Mouse (Mus musculus): ENCODE measurements around the gene Dlgap4. TPM values are rescaled to one million over a fixed set of nuclear protein-coding genes. Genes with fewer than 3 reads are reported as not detected.

Dlgap4 gene
- polyA plus RNA-seq, 1 experiment = 47.1 TPM

DNA sequence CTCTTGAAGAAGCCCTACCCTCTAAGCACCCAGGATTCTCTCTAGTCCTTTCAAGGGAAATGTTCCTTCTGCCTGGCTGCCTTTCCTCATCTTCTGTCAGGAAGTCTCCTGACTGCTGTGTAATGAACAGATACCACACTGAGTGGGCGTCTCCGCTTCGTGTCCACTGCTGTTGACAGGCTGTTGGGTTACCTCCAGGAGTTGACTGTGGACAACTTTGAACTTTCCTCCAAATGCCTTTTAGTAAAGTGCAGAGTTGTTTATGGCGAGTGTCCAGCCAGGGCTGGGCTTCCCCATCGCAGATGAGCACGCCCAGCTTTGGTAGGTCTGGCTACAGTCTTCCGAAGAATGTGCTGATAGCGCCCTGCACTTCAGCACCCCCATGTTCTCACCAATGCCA, 13.0 kb downstream of the Dlgap4 start:
- 68% methylated on average over 8 of the region's 8 CpGs for WGBS
- H3K36me3 ChIP-seq (ENCODE audit: control insufficient read depth, insufficient read depth, low read length) = no peaks in the 10 kb centered on the region
- no peak for TF ChIP-seq CTCF (IDR thresholded peaks at IDR 0.05; ENCODE audit: extremely low read depth, insufficient read length, insufficient replicate concordance, low read depth, low read length)
- no peak for TF ChIP-seq POLR2A (IDR thresholded peaks at IDR 0.05; ENCODE audit: low read depth, low read length)
- H3K4me1 ChIP-seq (ENCODE audit: control insufficient read depth, insufficient read depth, insufficient read length, low read length) = no peaks in the 10 kb centered on the region
- no peak overlapping the region for H3K27ac ChIP-seq (ENCODE audit: insufficient read depth, low read depth, low read length)
- no peaks in the 10 kb centered on the region for H3K27me3 ChIP-seq (ENCODE audit: control insufficient read depth, insufficient read depth, low read length)
- no peak overlapping the region for H3K4me3 ChIP-seq (ENCODE audit: low read depth, low read length)

DNA sequence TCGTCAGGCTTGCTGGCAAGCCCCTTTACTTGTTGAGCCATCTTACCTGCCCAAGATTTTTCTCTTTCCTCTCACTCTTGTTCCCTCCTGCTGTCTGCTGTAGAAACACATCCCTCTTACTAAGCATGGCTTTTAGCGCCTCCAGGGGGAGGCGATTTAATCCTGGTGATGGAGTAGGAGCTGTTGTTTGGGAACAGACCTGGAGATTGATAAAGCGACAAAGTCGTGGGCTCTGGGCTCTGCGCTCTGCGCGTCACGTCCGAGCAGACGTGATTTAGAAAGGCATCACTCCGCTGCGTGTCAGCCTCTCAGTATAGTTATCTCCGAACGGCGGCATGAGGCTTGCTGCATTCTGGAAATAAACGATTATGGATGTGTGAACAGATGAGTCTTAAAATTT, 14.4 kb downstream of the Dlgap4 start:
- Histone ChIP-seq H3K36me3 (ENCODE audit: control insufficient read depth, insufficient read depth, low read length) (no peaks in the 10 kb centered on the region), H3K4me3 (ENCODE audit: low read depth, low read length) (no peak overlapping the region), H3K27ac (ENCODE audit: insufficient read depth, low read depth, low read length) (no peak overlapping the region), H3K27me3 (ENCODE audit: control insufficient read depth, insufficient read depth, low read length) (no peaks in the 10 kb centered on the region), H3K4me1 (ENCODE audit: control insufficient read depth, insufficient read depth, insufficient read length, low read length) (no peaks in the 10 kb centered on the region)
- no peak for TF ChIP-seq POLR2A (IDR thresholded peaks at IDR 0.05; ENCODE audit: low read depth, low read length)
- no peak for TF ChIP-seq CTCF (IDR thresholded peaks at IDR 0.05; ENCODE audit: extremely low read depth, insufficient read length, insufficient replicate concordance, low read depth, low read length)
- 50% methylated on average over 17 of the region's 17 CpGs for WGBS

DNA sequence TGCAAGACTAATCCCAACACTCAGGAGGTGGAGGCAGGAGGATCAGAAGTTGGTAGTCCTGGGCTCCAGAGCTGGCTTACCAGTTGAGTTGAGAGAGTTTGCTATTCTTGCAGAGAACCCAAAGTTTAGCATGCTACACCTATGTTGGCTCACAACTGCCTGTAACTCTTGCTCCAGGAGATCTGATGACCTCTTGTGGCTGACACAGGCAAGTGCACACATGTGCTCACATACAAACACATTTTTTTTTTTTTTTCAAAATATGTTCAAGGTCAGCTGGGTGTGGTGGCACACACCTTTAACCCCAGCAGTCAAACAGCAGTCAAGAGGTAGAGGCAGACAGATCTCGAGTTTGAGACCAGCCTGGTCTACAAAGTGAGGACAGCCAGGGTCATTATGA, 16.8 kb downstream of the Dlgap4 start:
- 53% methylated on average over 1 of the region's 1 CpGs for WGBS
- Histone ChIP-seq H3K4me3 (ENCODE audit: low read depth, low read length) (no peak overlapping the region), H3K27me3 (ENCODE audit: control insufficient read depth, insufficient read depth, low read length) (no peaks in the 10 kb centered on the region), H3K27ac (ENCODE audit: insufficient read depth, low read depth, low read length) (no peak overlapping the region), H3K4me1 (ENCODE audit: control insufficient read depth, insufficient read depth, insufficient read length, low read length) (no peaks in the 10 kb centered on the region), H3K36me3 (ENCODE audit: control insufficient read depth, insufficient read depth, low read length) (no peaks in the 10 kb centered on the region)
- TF ChIP-seq CTCF (IDR thresholded peaks at IDR 0.05; ENCODE audit: extremely low read depth, insufficient read length, insufficient replicate concordance, low read depth, low read length) = no peak
- TF ChIP-seq POLR2A (IDR thresholded peaks at IDR 0.05; ENCODE audit: low read depth, low read length) = no peak

DNA sequence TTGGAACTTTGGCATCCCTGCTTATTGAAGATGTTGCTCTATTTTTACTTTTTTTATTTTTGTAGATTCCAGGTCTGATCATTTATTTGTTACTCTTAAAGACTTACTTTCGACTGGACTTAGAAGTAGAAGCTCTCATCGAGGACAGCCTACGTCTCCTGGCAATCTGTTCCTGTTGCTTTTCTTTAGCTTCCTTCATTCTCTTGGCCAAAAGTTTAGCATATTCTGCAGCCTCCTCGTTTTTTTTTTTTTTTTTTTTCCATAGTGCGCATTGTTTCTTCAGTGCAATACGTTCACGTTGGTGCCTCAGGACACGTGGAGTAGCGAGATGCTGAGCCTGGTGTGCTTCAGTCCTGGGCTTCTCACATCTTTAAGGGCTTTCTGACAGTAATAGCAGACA, 19.2 kb downstream of the Dlgap4 start:
- Histone ChIP-seq H3K36me3 (ENCODE audit: control insufficient read depth, insufficient read depth, low read length) (no peaks in the 10 kb centered on the region), H3K27me3 (ENCODE audit: control insufficient read depth, insufficient read depth, low read length) (no peaks in the 10 kb centered on the region), H3K27ac (ENCODE audit: insufficient read depth, low read depth, low read length) (no peak overlapping the region), H3K4me1 (ENCODE audit: control insufficient read depth, insufficient read depth, insufficient read length, low read length) (no peaks in the 10 kb centered on the region), H3K4me3 (ENCODE audit: low read depth, low read length) (no peak overlapping the region)
- 82% methylated on average over 9 of the region's 9 CpGs for WGBS
- no peak for TF ChIP-seq POLR2A (IDR thresholded peaks at IDR 0.05; ENCODE audit: low read depth, low read length)
- no peak for TF ChIP-seq CTCF (IDR thresholded peaks at IDR 0.05; ENCODE audit: extremely low read depth, insufficient read length, insufficient replicate concordance, low read depth, low read length)

- no peaks in the 10 kb centered on the region for H3K27me3 ChIP-seq (ENCODE audit: control insufficient read depth, insufficient read depth, low read length)
- 82% methylated on average over 9 of the region's 9 CpGs for WGBS
- no peaks in the 10 kb centered on the region for H3K4me1 ChIP-seq (ENCODE audit: control insufficient read depth, insufficient read depth, insufficient read length, low read length)
- no peak for TF ChIP-seq POLR2A (IDR thresholded peaks at IDR 0.05; ENCODE audit: low read depth, low read length)
- no peak for TF ChIP-seq CTCF (IDR thresholded peaks at IDR 0.05; ENCODE audit: extremely low read depth, insufficient read length, insufficient replicate concordance, low read depth, low read length)
- H3K36me3 ChIP-seq (ENCODE audit: control insufficient read depth, insufficient read depth, low read length) = no peaks in the 10 kb centered on the region
- no peak overlapping the region for H3K27ac ChIP-seq (ENCODE audit: insufficient read depth, low read depth, low read length)
- no peak overlapping the region for H3K4me3 ChIP-seq (ENCODE audit: low read depth, low read length)
Measured at GRCm38 (mm10) chr2:156635091-156635490, 21.6 kb downstream of the Dlgap4 start.

- H3K27me3 ChIP-seq (ENCODE audit: control insufficient read depth, insufficient read depth, low read length) = no peaks in the 10 kb centered on the region; the same call in 1 of the 2 replicates
- H3K4me1 ChIP-seq (ENCODE audit: control insufficient read depth, insufficient read depth, insufficient read length, low read length) = no peaks in the 10 kb centered on the region
- TF ChIP-seq CTCF (IDR thresholded peaks at IDR 0.05; ENCODE audit: extremely low read depth, insufficient read length, insufficient replicate concordance, low read depth, low read length) = no peak
- no peak for TF ChIP-seq POLR2A (IDR thresholded peaks at IDR 0.05; ENCODE audit: low read depth, low read length)
- H3K4me3 ChIP-seq (ENCODE audit: low read depth, low read length) = no peak overlapping the region
- H3K36me3 ChIP-seq (ENCODE audit: control insufficient read depth, insufficient read depth, low read length) = no peaks in the 10 kb centered on the region
- H3K27ac ChIP-seq (ENCODE audit: insufficient read depth, low read depth, low read length) = no peak overlapping the region
- WGBS = 56% methylated on average over 2 of the region's 2 CpGs
Measured at GRCm38 (mm10) chr2:156641141-156641540, 27.6 kb downstream of the Dlgap4 start.

- WGBS = 24% methylated on average over 4 of the region's 4 CpGs
- Histone ChIP-seq H3K4me3 (ENCODE audit: low read depth, low read length) (no peak overlapping the region), H3K36me3 (ENCODE audit: control insufficient read depth, insufficient read depth, low read length) (no peaks in the 10 kb centered on the region), H3K27me3 (ENCODE audit: control insufficient read depth, insufficient read depth, low read length) (no peaks in the 10 kb centered on the region; the same call in 1 of the 2 replicates), H3K27ac (ENCODE audit: insufficient read depth, low read depth, low read length) (no peak overlapping the region), H3K4me1 (ENCODE audit: control insufficient read depth, insufficient read depth, insufficient read length, low read length) (no peaks in the 10 kb centered on the region)
- TF ChIP-seq CTCF (IDR thresholded peaks at IDR 0.05; ENCODE audit: extremely low read depth, insufficient read length, insufficient replicate concordance, low read depth, low read length) = no peak
- no peak for TF ChIP-seq POLR2A (IDR thresholded peaks at IDR 0.05; ENCODE audit: low read depth, low read length)
Measured at GRCm38 (mm10) chr2:156642931-156643330, 29.4 kb downstream of the Dlgap4 start.

DNA sequence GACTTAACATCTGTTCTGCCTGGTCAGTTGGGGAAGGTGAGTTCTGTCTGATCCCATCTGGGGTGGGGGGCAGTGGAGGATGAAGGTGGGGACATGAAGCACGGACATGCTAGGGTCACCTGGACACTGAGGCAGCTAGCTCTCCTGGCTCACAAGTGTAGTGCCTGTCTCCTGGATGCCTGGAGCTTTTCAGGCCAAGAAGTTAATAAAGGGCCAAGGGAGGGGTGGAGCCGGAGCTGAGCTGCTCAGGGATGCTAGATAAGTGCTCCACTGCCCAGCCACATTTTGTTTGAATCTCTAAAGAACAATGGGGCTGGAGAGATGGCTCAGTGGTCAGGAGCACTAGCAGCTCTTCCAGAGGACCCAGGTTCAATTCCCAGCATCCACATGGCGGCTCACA, 29.9 kb downstream of the Dlgap4 start:
- WGBS = 39% methylated on average over 3 of the region's 3 CpGs
- no peak overlapping the region for H3K4me3 ChIP-seq (ENCODE audit: low read depth, low read length)
- TF ChIP-seq CTCF (IDR thresholded peaks at IDR 0.05; ENCODE audit: extremely low read depth, insufficient read length, insufficient replicate concordance, low read depth, low read length) (no peak), POLR2A (IDR thresholded peaks at IDR 0.05; ENCODE audit: low read depth, low read length) (no peak)
- no peaks in the 10 kb centered on the region; the same call in 1 of the 2 replicates for H3K27me3 ChIP-seq (ENCODE audit: control insufficient read depth, insufficient read depth, low read length)
- no peaks in the 10 kb centered on the region for H3K36me3 ChIP-seq (ENCODE audit: control insufficient read depth, insufficient read depth, low read length)
- H3K27ac ChIP-seq (ENCODE audit: insufficient read depth, low read depth, low read length) = no peak overlapping the region
- H3K4me1 ChIP-seq (ENCODE audit: control insufficient read depth, insufficient read depth, insufficient read length, low read length) = no peaks in the 10 kb centered on the region

Measured in small intestine, adult 2 months (tissue).